Mouse (Mus musculus) gastrocnemius, adult 2 months (tissue): ENCODE measurements around the gene Ppm1k. TPM values are rescaled to one million over a fixed set of nuclear protein-coding genes. Genes with fewer than 3 reads are reported as not detected.
"Not testable (repeated sequence)": the region's sequence is repeated elsewhere in the genome, so short reads cannot be mapped to it uniquely, and the experiment has no call there.

ENCODE experiments used
- DNase-seq: peaks from one replicate; pipeline ENCODE4 v3.0.0; 2022
- H3K27ac ChIP-seq: fragments of 200-600 bp; 2 replicates; pipeline ENCODE4 v1.8.1; 2022; ENCODE audit warnings: mild to moderate bottlenecking
- H3K4me3 ChIP-seq: fragments of 200-600 bp; 2 replicates; pipeline ENCODE4 v1.8.1; 2022; ENCODE audit warnings: mild to moderate bottlenecking, moderate library complexity
- CTCF ChIP-seq: fragments of 200-600 bp; IDR thresholded peaks from 2 replicates; pipeline ENCODE4 v1.8.1; 2022; ENCODE audit warnings: antibody characterized with exemption, mild to moderate bottlenecking, moderate library complexity
- intact Hi-C: fragments of 180-260 bp; cut with DNase I; formaldehyde crosslinking; loops from one replicate; pipeline ENCODE4 v1.15.1; 2025
- total RNA-seq, 2 experiments: library from RNA; stranded (reverse); gene quantifications; 2 replicates each; pipeline ENCODE4 v1.2.3; 2021

Ppm1k gene
- total RNA-seq, 2 experiments from 2014 or later, result 10.9 to 21.9 TPM

GRCm38 (mm10) chr6:57524742-57525141, 10.5 kb downstream of the Ppm1k start:
- TF ChIP-seq CTCF, result no peak
- intact Hi-C loops, result no loop called here
- Histone ChIP-seq H3K27ac (no peak overlapping the region), H3K4me3 (no peak overlapping the region)
- no peak for DNase-seq

- intact Hi-C loops, result no loop called here
- no peak for DNase-seq
- no peak overlapping the region for H3K4me3 ChIP-seq
- no peak overlapping the region for H3K27ac ChIP-seq
- TF ChIP-seq CTCF, result no peak
These were observed 14.3 kb downstream of the Ppm1k start for GRCm38 (mm10) chr6:57520749-57521652.

- Histone ChIP-seq H3K4me3 (no peak overlapping the region), H3K27ac (no peak overlapping the region)
- intact Hi-C loops, result no loop called here
- TF ChIP-seq CTCF, result no peak
- DNase-seq, result no peak
These were observed 21.3 kb downstream of the Ppm1k start for GRCm38 (mm10) chr6:57514035-57514374.

GRCm38 (mm10) chr6:57513351-57514034, 21.8 kb downstream of the Ppm1k start:
- intact Hi-C loops, result no loop called here
- H3K27ac ChIP-seq, result no peak overlapping the region
- DNase-seq, result no peak
- no peak for TF ChIP-seq CTCF
- no peak overlapping the region for H3K4me3 ChIP-seq

GRCm38 (mm10) chr6:57511899-57512298, 23.4 kb downstream of the Ppm1k start:
- Histone ChIP-seq H3K27ac (no peak overlapping the region), H3K4me3 (no peak overlapping the region)
- no peak for DNase-seq
- intact Hi-C loops, result no loop called here
- TF ChIP-seq CTCF, result no peak

DNA sequence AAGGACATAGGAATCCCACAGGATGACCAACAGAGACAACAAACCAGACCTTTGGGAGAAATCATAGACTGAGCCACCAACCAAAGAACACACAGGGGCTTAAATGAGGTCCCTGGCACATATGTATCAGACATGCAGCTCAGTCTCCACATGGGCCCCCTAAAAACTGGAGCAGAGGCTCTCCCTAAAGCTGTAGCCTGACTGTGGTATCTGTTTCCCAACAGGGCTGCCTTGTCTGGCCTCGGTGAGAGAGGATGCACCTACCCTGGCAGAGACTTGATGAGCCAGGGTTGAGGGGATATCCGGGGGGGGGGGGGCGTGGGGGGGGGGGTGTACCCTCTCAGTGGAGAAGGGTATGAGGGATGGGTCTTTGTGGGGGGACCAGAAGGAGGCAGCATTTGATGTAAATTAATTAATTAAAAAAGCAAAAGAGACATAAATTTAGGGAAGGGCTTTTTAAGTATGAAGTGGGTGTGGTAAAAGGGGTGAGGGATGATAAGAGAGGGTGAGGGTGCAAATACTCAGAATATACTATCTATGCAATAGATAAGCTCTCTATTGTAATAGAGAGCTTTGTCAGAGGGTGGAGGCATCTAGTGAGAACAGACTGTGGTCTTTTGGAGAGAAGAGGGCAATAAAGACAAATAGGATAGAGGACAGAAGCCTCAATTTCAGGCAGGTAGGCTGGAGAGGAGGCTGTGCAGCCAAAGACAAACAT, 31.4 kb downstream of the Ppm1k start:
- H3K27ac ChIP-seq, result no peak overlapping the region
- DNase-seq, result no peak
- TF ChIP-seq CTCF, result no peak
- H3K4me3 ChIP-seq, result no peak overlapping the region
- intact Hi-C loops, result no loop called here

- intact Hi-C loops, result no loop called here
- no peak for TF ChIP-seq CTCF
- no peak overlapping the region for H3K27ac ChIP-seq
- H3K4me3 ChIP-seq, result no peak overlapping the region
- no peak for DNase-seq
These were observed 36.1 kb downstream of the Ppm1k start for GRCm38 (mm10) chr6:57499209-57499608.

DNA sequence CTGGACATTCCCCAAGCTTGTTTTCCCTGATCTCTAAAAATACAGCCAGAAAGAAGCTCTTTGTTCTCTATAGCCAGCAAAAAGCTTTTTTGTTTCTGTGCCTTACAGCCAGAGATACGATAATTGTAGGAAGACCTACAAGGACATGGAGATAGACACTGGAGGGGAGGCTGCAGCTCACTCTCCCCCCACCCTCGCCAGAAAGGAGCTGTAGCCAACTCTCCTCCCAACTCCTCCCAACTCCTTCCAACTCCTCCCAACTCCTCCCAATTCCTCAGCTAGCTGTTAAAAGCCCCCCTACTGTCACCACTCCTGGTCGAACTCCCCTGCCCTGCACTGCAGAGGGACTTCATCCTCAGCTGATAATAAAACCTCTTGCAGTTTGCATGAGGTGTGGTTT, 67.1 kb downstream of the Ppm1k start:
- DNase-seq, intact Hi-C loops, H3K4me3 ChIP-seq, H3K27ac ChIP-seq: not testable (repeated sequence)

Other genes with a start within 250 kb of the Ppm1k start
- not detected for gene Vmn1r16, start 206.0 kb downstream of the Ppm1k start, total RNA-seq
- not detected for gene Vmn1r17, start 171.7 kb downstream of the Ppm1k start, total RNA-seq
- not detected for gene Vmn1r18, start 139.7 kb downstream of the Ppm1k start, total RNA-seq
- gene Vmn1r19, start 131.7 kb downstream of the Ppm1k start, total RNA-seq, result not detected
- not detected for gene Vmn1r20, start 106.5 kb downstream of the Ppm1k start, total RNA-seq
- gene Herc6, start 45.5 kb upstream of the Ppm1k start, total RNA-seq, result 1 to 10 TPM; 1.5 to 1.6 TPM
- gene Pyurf, start 156.6 kb upstream of the Ppm1k start, total RNA-seq, result 10 to 100 TPM; 10.3 to 15.1 TPM
- gene Lancl2, start 167.1 kb upstream of the Ppm1k start, total RNA-seq, result 10 to 100 TPM in 1 of 2 experiments, 1 to 10 TPM in 1; 9.0 to 10.7 TPM